Mouse (Mus musculus) limb, embryonic 14.5 days (tissue): ENCODE data around the gene Zfp385b. TPM values are rescaled to one million over a fixed set of nuclear protein-coding genes. Genes with fewer than 3 reads are reported as not detected.

ENCODE experiments used
- ATAC-seq: fragments of 200-750 bp; cut with Nextera tagmentation; 2 replicates; pipeline ENCODE4 v1.8.0; 2017; ENCODE audit warnings: low read depth, moderate number of reproducible peaks, moderate TSS enrichment; ENCODE audit not compliant: low FRiP score
- DNase-seq: peaks from one replicate; pipeline ENCODE4 v3.0.0-alpha.2; 2015; ENCODE audit warnings: low spot score
- H3K27ac ChIP-seq: fragments of 300-500 bp; sonication (generic); replicated peaks from 2 replicates; pipeline ENCODE4 v1.5.1; 2014; ENCODE audit warnings: low read depth, mild to moderate bottlenecking, low read length, moderate library complexity, mixed read lengths
- H3K27me3 ChIP-seq: fragments of 300-500 bp; sonication (generic); 2 replicates; pipeline ENCODE4 v1.6.1; 2014; ENCODE audit warnings: low read length, mixed read lengths; ENCODE audit not compliant: control insufficient read depth, insufficient read depth
- H3K36me3 ChIP-seq: fragments of 300-500 bp; sonication (generic); 2 replicates; pipeline ENCODE4 v1.6.1; 2014; ENCODE audit warnings: mild to moderate bottlenecking, low read length, moderate library complexity, mixed read lengths; ENCODE audit not compliant: control insufficient read depth, insufficient read depth
- H3K4me1 ChIP-seq: fragments of 300-500 bp; sonication (generic); 2 replicates; pipeline ENCODE4 v1.6.1; 2014; ENCODE audit warnings: antibody characterized with exemption, low read length, mixed read lengths; ENCODE audit not compliant: control insufficient read depth, insufficient read depth
- H3K4me2 ChIP-seq: fragments of 300-500 bp; sonication (generic); replicated peaks from 2 replicates; pipeline ENCODE4 v1.6.1; 2014; ENCODE audit warnings: low read depth, mild to moderate bottlenecking, low read length, moderate library complexity; ENCODE audit not compliant: severe bottlenecking
- H3K4me3 ChIP-seq: fragments of 300-500 bp; sonication (generic); replicated peaks from 2 replicates; pipeline ENCODE4 v1.5.1; 2014; ENCODE audit warnings: low read length
- H3K9ac ChIP-seq: fragments of 300-500 bp; sonication (generic); 2 replicates; pipeline ENCODE4 v1.6.1; 2014; ENCODE audit warnings: mild to moderate bottlenecking, low read depth, low read length, moderate library complexity; ENCODE audit not compliant: severe bottlenecking
- H3K9me3 ChIP-seq: fragments of 300-500 bp; sonication (generic); 2 replicates; pipeline ENCODE4 v1.6.1; 2016; ENCODE audit warnings: low read length; ENCODE audit not compliant: control insufficient read depth
- POLR2A ChIP-seq: fragments of 200-500 bp; IDR thresholded peaks from 2 replicates; pipeline ENCODE4 v1.8.0; 2012; ENCODE audit warnings: inconsistent platforms, mild to moderate bottlenecking, moderate library complexity, borderline replicate concordance; ENCODE audit not compliant: insufficient read depth, insufficient read length; ENCODE audit errors: extremely low read depth
- WGBS: fragments of 180-500 bp; shearing (Covaris S2); extraction: QIAGEN DNeasy Blood & Tissue Kit; methylation state at CpG from one replicate; pipeline ENCODE4 v1.1.7; 2014; 5-methylcytosine and 5-hydroxymethylcytosine counted together
- polyA plus RNA-seq, 2 experiments: library from polyadenylated mRNA; depleted of rRNA in 1 of 2; stranded (reverse) in 1 of 2; unstranded in 1 of 2; fragments of >200 nt; fragmentation: Nextera tagmentation in 1 of 2; extraction: Ambion mirVana in 1 of 2; gene quantifications; 2 replicates each; pipeline versions ENCODE4 v1.2.1 to v1.2.3; 2012 to 2014

Zfp385b gene
- polyA plus RNA-seq, 2 experiments: 12.0 to 13.8 TPM

GRCm38 (mm10) chr2:77408972-77409371 lies 410.5 kb downstream of the Zfp385b start:
- Histone ChIP-seq H3K36me3 (no peaks in the 10 kb centered on the region), H3K4me2 (no peak overlapping the region), H3K9me3 (no peaks in the 10 kb centered on the region), H3K4me1 (no peaks in the 10 kb centered on the region), H3K9ac (no peak overlapping the region), H3K27me3 (no peaks in the 10 kb centered on the region), H3K27ac (no peak overlapping the region), H3K4me3 (no peak overlapping the region)
- DNase-seq (no peak), ATAC-seq (no peak)
- WGBS: 61% methylated on average over 7 of the region's 7 CpGs
- no peak for TF ChIP-seq POLR2A

- 19% methylated on average over 13 of the region's 13 CpGs for WGBS
- no peak for ATAC-seq
Measured at GRCm38 (mm10) chr2:77402329-77402728, 417.1 kb downstream of the Zfp385b start.

DNA sequence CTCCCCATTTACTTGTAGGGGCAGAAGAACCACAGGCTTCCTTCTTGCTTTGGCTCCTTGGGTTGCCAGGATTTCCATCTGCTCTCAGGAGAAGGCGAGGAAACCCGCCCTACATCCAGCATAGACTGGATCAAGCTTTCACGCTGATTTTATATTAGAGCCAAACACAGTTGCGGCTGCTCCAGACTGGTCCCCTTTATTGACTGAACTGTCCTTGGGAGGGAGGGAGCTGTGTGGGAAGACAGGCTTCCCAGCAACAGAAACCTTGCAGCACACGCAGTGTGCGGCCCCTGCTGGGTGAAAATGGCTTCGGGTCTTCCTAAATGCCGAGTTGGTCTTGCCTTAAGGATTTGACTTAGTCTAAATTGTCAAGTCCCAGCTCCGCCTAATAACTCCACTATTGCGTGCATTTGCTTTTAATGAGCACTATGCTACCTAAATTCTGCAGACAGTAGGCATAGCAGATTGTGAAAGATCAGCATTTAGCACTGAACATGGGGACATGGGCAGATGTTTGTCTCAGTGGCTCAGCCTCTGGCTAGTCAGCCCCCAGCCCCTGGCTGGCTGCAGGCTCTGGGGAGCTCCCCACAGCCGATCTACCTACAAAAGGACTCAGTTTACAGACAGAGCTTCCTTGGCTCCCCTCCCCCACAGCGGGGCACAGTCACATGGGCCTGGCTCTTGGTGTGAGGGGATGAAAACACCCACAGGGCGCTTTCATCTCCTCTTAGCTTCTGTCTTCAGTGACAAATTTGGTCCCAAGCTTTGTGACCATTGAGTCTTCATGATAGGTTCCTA lies 417.8 kb downstream of the Zfp385b start:
- peak; percentile 47; the same call in 1 of the 2 replicates for ATAC-seq
- peak overlapping the region; percentile 13; the same call in 1 of the 2 replicates for H3K4me3 ChIP-seq
- H3K27ac ChIP-seq: no peak overlapping the region
- H3K9ac ChIP-seq: peak overlapping the region; percentile 38
- H3K4me1 ChIP-seq: peaks cover 4% of the 10 kb centered on the region
- no peak for TF ChIP-seq POLR2A
- WGBS: 6% methylated on average over 13 of the region's 13 CpGs
- H3K9me3 ChIP-seq: no peaks in the 10 kb centered on the region
- no peaks in the 10 kb centered on the region for H3K27me3 ChIP-seq
- peak overlapping the region; percentile 45 for H3K4me2 ChIP-seq
- peak; percentile 22 for DNase-seq
- H3K36me3 ChIP-seq: no peaks in the 10 kb centered on the region

More at GRCm38 (mm10) chr2:77402329-77402728, 417.1 kb downstream of the Zfp385b start:
- no peak for TF ChIP-seq POLR2A
- peak overlapping the region; percentile 13; the same call in 1 of the 2 replicates for H3K4me3 ChIP-seq
- DNase-seq: no peak
- H3K4me2 ChIP-seq: peak overlapping the region; percentile 45
- no peaks in the 10 kb centered on the region for H3K27me3 ChIP-seq
- H3K9ac ChIP-seq: peak overlapping the region; percentile 38; the same call in 1 of the 2 replicates
- no peak overlapping the region for H3K27ac ChIP-seq
- no peaks in the 10 kb centered on the region for H3K9me3 ChIP-seq
- H3K4me1 ChIP-seq: peaks cover 4% of the 10 kb centered on the region
- H3K36me3 ChIP-seq: no peaks in the 10 kb centered on the region

DNA sequence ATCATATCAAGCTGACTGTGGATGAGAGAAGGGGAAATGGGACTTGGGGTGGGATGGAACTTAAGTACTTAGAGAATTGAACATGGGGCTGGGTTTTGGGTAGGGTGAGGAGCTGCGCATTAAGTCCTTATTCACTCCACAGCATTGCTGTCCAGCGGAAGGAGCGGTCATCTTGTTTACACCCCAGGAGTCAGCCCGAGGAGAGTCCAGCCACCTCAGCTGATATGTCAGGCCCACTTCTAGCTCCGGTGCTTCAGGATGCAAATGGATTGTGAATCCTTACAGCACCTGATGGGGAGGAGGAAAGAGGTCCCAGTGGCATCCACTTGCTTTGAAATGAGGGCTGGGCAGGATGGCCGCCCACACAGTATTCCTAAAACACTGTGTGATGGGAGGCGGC lies 425.6 kb downstream of the Zfp385b start:
- Histone ChIP-seq H3K9ac (no peak overlapping the region), H3K4me3 (no peak overlapping the region), H3K9me3 (no peaks in the 10 kb centered on the region), H3K27me3 (no peaks in the 10 kb centered on the region), H3K36me3 (no peaks in the 10 kb centered on the region), H3K27ac (no peak overlapping the region), H3K4me2 (no peak overlapping the region), H3K4me1 (no peaks in the 10 kb centered on the region)
- DNase-seq (no peak), ATAC-seq (no peak)
- TF ChIP-seq POLR2A: no peak
- WGBS: 95% methylated on average over 7 of the region's 7 CpGs

DNA sequence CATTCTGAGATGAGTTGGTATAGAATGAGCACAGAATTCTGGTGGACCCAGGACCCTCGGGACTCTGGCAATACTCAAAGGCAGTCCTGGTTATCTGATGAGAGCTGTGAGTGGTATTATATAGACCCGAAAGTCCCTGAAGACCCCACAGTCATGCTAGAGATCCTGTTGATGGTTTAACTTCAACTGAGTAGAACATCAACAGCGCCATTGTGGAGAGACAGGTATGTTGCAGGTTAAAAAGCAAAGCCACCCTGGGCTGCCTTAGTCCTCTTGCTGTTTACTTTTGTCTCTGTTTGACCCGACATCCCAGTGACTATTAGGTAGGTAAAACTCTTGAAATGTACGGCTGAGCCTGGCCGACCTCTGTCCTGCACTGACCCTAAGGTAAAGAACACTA lies 431.3 kb downstream of the Zfp385b start:
- H3K4me3 ChIP-seq: no peak overlapping the region
- TF ChIP-seq POLR2A: no peak
- WGBS: 82% methylated on average over 6 of the region's 6 CpGs
- no peaks in the 10 kb centered on the region for H3K4me1 ChIP-seq
- no peak for ATAC-seq
- no peak overlapping the region for H3K4me2 ChIP-seq
- H3K36me3 ChIP-seq: no peaks in the 10 kb centered on the region
- no peak overlapping the region for H3K27ac ChIP-seq
- no peak for DNase-seq
- no peaks in the 10 kb centered on the region for H3K9me3 ChIP-seq
- H3K9ac ChIP-seq: no peak overlapping the region
- no peaks in the 10 kb centered on the region for H3K27me3 ChIP-seq
